Mouse (Mus musculus): ENCODE results near the gene Tanc2. TPM values are rescaled to one million over a fixed set of nuclear protein-coding genes. Genes with fewer than 3 reads are reported as not detected.

Tanc2 gene
- polyA plus RNA-seq, 1 experiment from 2014 or later = 24.1 TPM

- H3K27me3 ChIP-seq (ENCODE audit: control insufficient read depth, insufficient read depth, low read length) = peaks cover 2% of the 10 kb centered on the region; the same call in 1 of the 2 replicates
- no peak overlapping the region for H3K9ac ChIP-seq (ENCODE audit: low read length)
- WGBS = 75% methylated on average over 6 of the region's 6 CpGs
- no peak for ATAC-seq (ENCODE audit: insufficient number of reproducible peaks, insufficient read depth, low FRiP score, low read depth)
- H3K36me3 ChIP-seq (ENCODE audit: control insufficient read depth, insufficient read depth, low read length) = no peaks in the 10 kb centered on the region
- no peak overlapping the region for H3K4me2 ChIP-seq (ENCODE audit: low read length)
- no peaks in the 10 kb centered on the region for H3K9me3 ChIP-seq (ENCODE audit: control insufficient read depth, low read length)
- no peaks in the 10 kb centered on the region for H3K4me1 ChIP-seq (ENCODE audit: control insufficient read depth in 2 of 2, insufficient read depth in 2 of 2, low read length in 2 of 2)
- H3K4me3 ChIP-seq (ENCODE audit: control insufficient read depth in 1 of 2, insufficient read depth in 1 of 2, low read depth in 1 of 2, low read length in 2 of 2) = no peak overlapping the region
- H3K27ac ChIP-seq (replicated peaks in 1 of 2; ENCODE audit: control insufficient read depth in 1 of 2, insufficient read depth in 1 of 2, low read depth in 2 of 2, low read length in 2 of 2) = no peak overlapping the region
Measured at GRCm38 (mm10) chr11:105936200-105936599, 346.4 kb downstream of the Tanc2 start.

GRCm38 (mm10) chr11:105936974-105937373 is 347.2 kb downstream of the Tanc2 start:
- no peaks in the 10 kb centered on the region for H3K9me3 ChIP-seq (ENCODE audit: control insufficient read depth, low read length)
- no peak overlapping the region for H3K4me2 ChIP-seq (ENCODE audit: low read length)
- no peak overlapping the region for H3K27ac ChIP-seq (replicated peaks in 1 of 2; ENCODE audit: control insufficient read depth in 1 of 2, insufficient read depth in 1 of 2, low read depth in 2 of 2, low read length in 2 of 2)
- H3K4me1 ChIP-seq (ENCODE audit: control insufficient read depth in 2 of 2, insufficient read depth in 2 of 2, low read length in 2 of 2) = no peaks in the 10 kb centered on the region
- no peak for ATAC-seq (ENCODE audit: insufficient number of reproducible peaks, insufficient read depth, low FRiP score, low read depth)
- no peak overlapping the region for H3K4me3 ChIP-seq (ENCODE audit: control insufficient read depth in 1 of 2, insufficient read depth in 1 of 2, low read depth in 1 of 2, low read length in 2 of 2)
- H3K36me3 ChIP-seq (ENCODE audit: control insufficient read depth, insufficient read depth, low read length) = no peaks in the 10 kb centered on the region
- 85% methylated on average over 3 of the region's 3 CpGs for WGBS
- no peak overlapping the region for H3K9ac ChIP-seq (ENCODE audit: low read length)
- H3K27me3 ChIP-seq (ENCODE audit: control insufficient read depth, insufficient read depth, low read length) = peaks cover 6% of the 10 kb centered on the region

GRCm38 (mm10) chr11:105938771-105939170 is 349.0 kb downstream of the Tanc2 start:
- H3K4me3 ChIP-seq (ENCODE audit: control insufficient read depth in 1 of 2, insufficient read depth in 1 of 2, low read depth in 1 of 2, low read length in 2 of 2) = no peak overlapping the region
- no peak for ATAC-seq (ENCODE audit: insufficient number of reproducible peaks, insufficient read depth, low FRiP score, low read depth)
- peaks cover 8% of the 10 kb centered on the region for H3K27me3 ChIP-seq (ENCODE audit: control insufficient read depth, insufficient read depth, low read length)

GRCm38 (mm10) chr11:105941973-105942372 is 352.2 kb downstream of the Tanc2 start:
- Histone ChIP-seq H3K36me3 (ENCODE audit: control insufficient read depth, insufficient read depth, low read length) (no peaks in the 10 kb centered on the region), H3K9me3 (ENCODE audit: control insufficient read depth, low read length) (no peaks in the 10 kb centered on the region), H3K9ac (ENCODE audit: low read length) (no peak overlapping the region), H3K4me1 (ENCODE audit: control insufficient read depth in 2 of 2, insufficient read depth in 2 of 2, low read length in 2 of 2) (peaks cover 2 to 17% of the 10 kb centered on the region in 2 experiments; a peak in 3 of 4 replicates), H3K4me2 (ENCODE audit: low read length) (no peak overlapping the region), H3K27me3 (ENCODE audit: control insufficient read depth, insufficient read depth, low read length) (peaks cover 18% of the 10 kb centered on the region), H3K4me3 (ENCODE audit: control insufficient read depth in 1 of 2, insufficient read depth in 1 of 2, low read depth in 1 of 2, low read length in 2 of 2) (no peak overlapping the region), H3K27ac (replicated peaks in 1 of 2; ENCODE audit: control insufficient read depth in 1 of 2, insufficient read depth in 1 of 2, low read depth in 2 of 2, low read length in 2 of 2) (no peak overlapping the region)
- 76% methylated on average over 8 of the region's 8 CpGs for WGBS
- no peak for ATAC-seq (ENCODE audit: insufficient number of reproducible peaks, insufficient read depth, low FRiP score, low read depth)

More at GRCm38 (mm10) chr11:105938771-105939170, 349.0 kb downstream of the Tanc2 start:
- Histone ChIP-seq H3K9ac (ENCODE audit: low read length) (no peak overlapping the region), H3K27ac (replicated peaks in 1 of 2; ENCODE audit: control insufficient read depth in 1 of 2, insufficient read depth in 1 of 2, low read depth in 2 of 2, low read length in 2 of 2) (no peak overlapping the region), H3K4me2 (ENCODE audit: low read length) (no peak overlapping the region), H3K4me1 (ENCODE audit: control insufficient read depth in 2 of 2, insufficient read depth in 2 of 2, low read length in 2 of 2) (peaks cover 0 to 8% of the 10 kb centered on the region in 2 experiments; a peak in 2 of 4 replicates), H3K36me3 (ENCODE audit: control insufficient read depth, insufficient read depth, low read length) (no peaks in the 10 kb centered on the region), H3K9me3 (ENCODE audit: control insufficient read depth, low read length) (no peaks in the 10 kb centered on the region)
- WGBS = 62% methylated on average over 9 of the region's 9 CpGs

- ATAC-seq (ENCODE audit: insufficient number of reproducible peaks, insufficient read depth, low FRiP score, low read depth) = 0 out of 2 replicates have a peak, but pooled peaks have one; percentile 1
- Histone ChIP-seq H3K4me2 (ENCODE audit: low read length) (peak overlapping the region; percentile 99), H3K4me3 (ENCODE audit: control insufficient read depth in 1 of 2, insufficient read depth in 1 of 2, low read depth in 1 of 2, low read length in 2 of 2) (peak overlapping the region; percentile 71 to 84), H3K9ac (ENCODE audit: low read length) (peak overlapping the region; percentile 75), H3K9me3 (ENCODE audit: control insufficient read depth, low read length) (no peaks in the 10 kb centered on the region), H3K36me3 (ENCODE audit: control insufficient read depth, insufficient read depth, low read length) (no peaks in the 10 kb centered on the region), H3K27me3 (ENCODE audit: control insufficient read depth, insufficient read depth, low read length) (peaks cover 18% of the 10 kb centered on the region), H3K4me1 (ENCODE audit: control insufficient read depth in 2 of 2, insufficient read depth in 2 of 2, low read length in 2 of 2) (peaks cover 2 to 17% of the 10 kb centered on the region in 2 experiments; a peak in 3 of 4 replicates), H3K27ac (replicated peaks in 1 of 2; ENCODE audit: control insufficient read depth in 1 of 2, insufficient read depth in 1 of 2, low read depth in 2 of 2, low read length in 2 of 2) (peak overlapping the region in 1 of 2 experiments; percentile 62; a peak in 3 of 4 replicates)
- WGBS = 6% methylated on average over 45 of the region's 47 CpGs
Measured at GRCm38 (mm10) chr11:105943133-105944102, 353.6 kb downstream of the Tanc2 start.

- H3K27me3 ChIP-seq (ENCODE audit: control insufficient read depth, insufficient read depth, low read length) = peaks cover 19% of the 10 kb centered on the region
- peak overlapping the region; percentile 18 to 62 for H3K27ac ChIP-seq (replicated peaks in 1 of 2; ENCODE audit: control insufficient read depth in 1 of 2, insufficient read depth in 1 of 2, low read depth in 2 of 2, low read length in 2 of 2)
- peak overlapping the region; percentile 71 to 84 for H3K4me3 ChIP-seq (ENCODE audit: control insufficient read depth in 1 of 2, insufficient read depth in 1 of 2, low read depth in 1 of 2, low read length in 2 of 2)
- peaks cover 2 to 17% of the 10 kb centered on the region in 2 experiments; a peak in 3 of 4 replicates for H3K4me1 ChIP-seq (ENCODE audit: control insufficient read depth in 2 of 2, insufficient read depth in 2 of 2, low read length in 2 of 2)
- peak overlapping the region; percentile 75 for H3K9ac ChIP-seq (ENCODE audit: low read length)
- under 1% methylated on average over 59 of the region's 59 CpGs for WGBS
- no peaks in the 10 kb centered on the region for H3K36me3 ChIP-seq (ENCODE audit: control insufficient read depth, insufficient read depth, low read length)
- ATAC-seq (ENCODE audit: insufficient number of reproducible peaks, insufficient read depth, low FRiP score, low read depth) = peak; percentile 70
- H3K9me3 ChIP-seq (ENCODE audit: control insufficient read depth, low read length) = no peaks in the 10 kb centered on the region
- H3K4me2 ChIP-seq (ENCODE audit: low read length) = peak overlapping the region; percentile 99
Measured at GRCm38 (mm10) chr11:105944126-105944621, 354.4 kb downstream of the Tanc2 start.

- peaks cover 21% of the 10 kb centered on the region for H3K27me3 ChIP-seq (ENCODE audit: control insufficient read depth, insufficient read depth, low read length)
- peak; percentile 33; the same call in 1 of the 2 replicates for ATAC-seq (ENCODE audit: insufficient number of reproducible peaks, insufficient read depth, low FRiP score, low read depth)
- H3K9me3 ChIP-seq (ENCODE audit: control insufficient read depth, low read length) = no peaks in the 10 kb centered on the region
- peak overlapping the region; percentile 75 for H3K9ac ChIP-seq (ENCODE audit: low read length)
- H3K4me1 ChIP-seq (ENCODE audit: control insufficient read depth in 2 of 2, insufficient read depth in 2 of 2, low read length in 2 of 2) = peaks cover 2 to 17% of the 10 kb centered on the region in 2 experiments; a peak in 3 of 4 replicates
- peak overlapping the region; percentile 18 to 51 for H3K27ac ChIP-seq (replicated peaks in 1 of 2; ENCODE audit: control insufficient read depth in 1 of 2, insufficient read depth in 1 of 2, low read depth in 2 of 2, low read length in 2 of 2)
- peak overlapping the region; percentile 99 for H3K4me2 ChIP-seq (ENCODE audit: low read length)
- peak overlapping the region; percentile 1 to 71; a peak in 2 of 4 replicates for H3K4me3 ChIP-seq (ENCODE audit: control insufficient read depth in 1 of 2, insufficient read depth in 1 of 2, low read depth in 1 of 2, low read length in 2 of 2)
- no peaks in the 10 kb centered on the region for H3K36me3 ChIP-seq (ENCODE audit: control insufficient read depth, insufficient read depth, low read length)
- 61% methylated on average over 16 of the region's 16 CpGs for WGBS
Measured at GRCm38 (mm10) chr11:105944770-105945672, 355.2 kb downstream of the Tanc2 start.

Measured in heart, embryonic 14.5 days (tissue).